Mouse (Mus musculus) ES-Bruce4 (cell line): Measurements from ENCODE around the gene Tmem268. TPM values are rescaled to one million over a fixed set of nuclear protein-coding genes. Genes with fewer than 3 reads are reported as not detected.
A peak's percentile ranks its signal among the peaks of the same experiment; 100 is the strongest.

Source experiments
- H3K27ac ChIP-seq: 2 replicates; pipeline ENCODE4 v1.5.1; 2012; ENCODE audit warnings: low read length, inconsistent platforms; ENCODE audit not compliant: insufficient read depth
- H3K27me3 ChIP-seq: 2 replicates; pipeline ENCODE4 v1.6.1; 2012; ENCODE audit warnings: mild to moderate bottlenecking, low read length, inconsistent platforms; ENCODE audit not compliant: control insufficient read depth, poor library complexity, insufficient read depth, severe bottlenecking
- H3K36me3 ChIP-seq: 2 replicates; pipeline ENCODE4 v1.6.1; 2012; ENCODE audit warnings: inconsistent platforms, mild to moderate bottlenecking, low read length, moderate library complexity; ENCODE audit not compliant: control insufficient read depth, poor library complexity, insufficient read depth, severe bottlenecking
- H3K4me1 ChIP-seq: one replicate; pipeline ENCODE4 v1.8.1; 2011; ENCODE audit warnings: low read length; ENCODE audit not compliant: control insufficient read depth, insufficient read depth
- H3K4me3 ChIP-seq: 2 replicates; pipeline ENCODE4 v1.5.1; 2011; ENCODE audit warnings: low read depth, mild to moderate bottlenecking, low read length
- H3K9ac ChIP-seq: 2 replicates; pipeline ENCODE4 v1.6.1; 2012; ENCODE audit warnings: low read depth, mild to moderate bottlenecking, inconsistent platforms; ENCODE audit not compliant: poor library complexity, severe bottlenecking
- H3K9me3 ChIP-seq: replicated peaks from 2 replicates; pipeline ENCODE4 v1.6.1; 2012; ENCODE audit warnings: mild to moderate bottlenecking, low read length, inconsistent platforms; ENCODE audit not compliant: control insufficient read depth, poor library complexity, insufficient read depth, severe bottlenecking
- CTCF ChIP-seq: IDR thresholded peaks from one replicate; pipeline ENCODE4 v1.8.1; 2011; ENCODE audit warnings: low read depth, low read length
- EP300 ChIP-seq: IDR thresholded peaks from 2 replicates; pipeline ENCODE4 v1.6.1; 2011; ENCODE audit warnings: low read depth, low read length; ENCODE audit not compliant: insufficient read depth
- POLR2A ChIP-seq: IDR thresholded peaks from one replicate; pipeline ENCODE4 v1.8.1; 2011; ENCODE audit warnings: low read length; ENCODE audit not compliant: insufficient read depth
- polyA plus RNA-seq: library from polyadenylated mRNA; stranded (reverse); fragments of >200 nt; gene quantifications from 2 replicates; pipeline ENCODE4 v1.2.4, GENCODE M21; 2011; ENCODE audit warnings: low read depth; ENCODE audit not compliant: missing spikeins, insufficient read depth, insufficient read length

Gene Tmem268
- polyA plus RNA-seq, 1 experiment, result 8.9 TPM

DNA sequence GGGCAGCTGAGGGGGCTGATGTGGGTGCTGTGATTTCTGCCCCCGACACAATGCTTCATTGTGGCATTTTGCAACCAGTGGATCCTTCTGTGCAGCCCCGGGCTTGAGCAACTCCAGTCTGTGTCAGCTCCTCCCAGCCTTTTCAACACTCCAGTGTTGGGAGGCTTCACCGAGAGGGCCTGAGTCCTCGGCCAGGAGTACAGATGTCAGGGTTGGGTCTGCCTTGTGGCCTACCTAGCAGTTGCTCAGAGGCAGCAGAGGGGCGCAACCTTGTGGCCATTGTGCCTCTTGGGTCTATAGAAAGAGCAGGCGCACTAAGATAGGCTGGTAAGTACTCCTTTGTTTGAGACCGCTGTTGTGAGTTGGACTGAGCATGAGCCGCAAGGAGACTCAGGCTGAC lies 1.5 kb downstream of the Tmem268 start:
- no peak overlapping the region for H3K27ac ChIP-seq
- H3K4me3 ChIP-seq, result no peak overlapping the region
- H3K36me3 ChIP-seq, result no peaks in the 10 kb centered on the region
- H3K9me3 ChIP-seq, result no peaks in the 10 kb centered on the region
- H3K9ac ChIP-seq, result no peak overlapping the region
- TF ChIP-seq CTCF, result peak; percentile 34
- TF ChIP-seq EP300, result no peak
- TF ChIP-seq POLR2A, result no peak
- peaks cover 2% of the 10 kb centered on the region for H3K4me1 ChIP-seq
- no peaks in the 10 kb centered on the region for H3K27me3 ChIP-seq

- no peaks in the 10 kb centered on the region for H3K36me3 ChIP-seq
- peaks cover 2% of the 10 kb centered on the region for H3K4me1 ChIP-seq
- no peak overlapping the region for H3K9ac ChIP-seq
- no peaks in the 10 kb centered on the region for H3K27me3 ChIP-seq
- no peak overlapping the region for H3K27ac ChIP-seq
- H3K4me3 ChIP-seq, result no peak overlapping the region
- no peaks in the 10 kb centered on the region for H3K9me3 ChIP-seq
- TF ChIP-seq POLR2A (no peak), CTCF (no peak), EP300 (no peak)
These were observed 3.5 kb downstream of the Tmem268 start for GRCm38 (mm10) chr4:63561861-63562675.

GRCm38 (mm10) chr4:63562742-63563141 lies 4.2 kb downstream of the Tmem268 start:
- Histone ChIP-seq H3K4me3 (no peak overlapping the region), H3K36me3 (no peaks in the 10 kb centered on the region), H3K9me3 (no peaks in the 10 kb centered on the region), H3K27me3 (no peaks in the 10 kb centered on the region), H3K4me1 (no peaks in the 10 kb centered on the region), H3K9ac (no peak overlapping the region), H3K27ac (no peak overlapping the region)
- TF ChIP-seq CTCF, result no peak
- no peak for TF ChIP-seq EP300
- no peak for TF ChIP-seq POLR2A

DNA sequence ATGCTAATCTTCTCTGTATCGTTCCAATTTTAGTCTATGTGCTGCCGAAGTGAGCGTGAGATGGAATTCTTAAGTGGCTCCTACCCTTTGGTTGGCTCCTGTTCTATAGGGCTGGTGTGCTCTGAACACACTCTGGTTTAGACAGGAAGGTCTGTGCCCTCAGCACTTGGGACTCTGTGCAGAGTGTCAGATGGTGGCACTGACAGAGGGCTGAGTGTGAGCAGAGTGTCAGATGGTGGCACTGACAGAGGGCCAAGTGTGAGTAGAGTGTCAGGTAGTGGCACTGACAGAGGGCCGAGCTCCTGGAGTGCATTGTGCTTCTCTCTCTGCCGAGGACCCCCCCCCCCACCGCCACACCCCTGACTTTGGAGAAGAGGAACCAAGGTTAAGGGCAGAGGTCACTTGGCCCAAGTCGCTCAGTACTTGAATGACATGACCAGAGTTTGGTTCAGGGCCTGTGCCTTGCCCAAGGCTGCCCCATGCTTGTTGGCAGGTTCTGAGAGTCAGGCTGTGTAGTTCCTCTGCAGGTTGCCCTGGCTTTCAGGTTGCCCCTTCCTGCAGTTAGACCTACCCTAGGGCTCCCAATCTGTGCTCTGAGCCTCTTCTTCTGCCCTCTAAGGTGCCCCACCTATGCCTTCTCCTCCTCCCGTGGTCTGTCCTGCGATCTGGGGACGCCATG lies 9.3 kb downstream of the Tmem268 start:
- no peak overlapping the region for H3K9ac ChIP-seq
- no peaks in the 10 kb centered on the region for H3K27me3 ChIP-seq
- H3K36me3 ChIP-seq, result no peaks in the 10 kb centered on the region
- H3K4me3 ChIP-seq, result no peak overlapping the region
- no peak overlapping the region for H3K27ac ChIP-seq
- H3K9me3 ChIP-seq, result peaks cover 2% of the 10 kb centered on the region
- no peaks in the 10 kb centered on the region for H3K4me1 ChIP-seq
- no peak for TF ChIP-seq POLR2A
- no peak for TF ChIP-seq EP300
- no peak for TF ChIP-seq CTCF

GRCm38 (mm10) chr4:63569322-63569721 lies 10.7 kb downstream of the Tmem268 start:
- Histone ChIP-seq H3K4me3 (no peak overlapping the region), H3K4me1 (no peaks in the 10 kb centered on the region), H3K27ac (no peak overlapping the region), H3K9me3 (peaks cover 11% of the 10 kb centered on the region), H3K9ac (no peak overlapping the region), H3K27me3 (no peaks in the 10 kb centered on the region), H3K36me3 (no peaks in the 10 kb centered on the region)
- TF ChIP-seq EP300, result no peak
- TF ChIP-seq POLR2A, result no peak
- TF ChIP-seq CTCF, result no peak

- Histone ChIP-seq H3K9ac (no peak overlapping the region), H3K4me3 (no peak overlapping the region), H3K4me1 (no peaks in the 10 kb centered on the region), H3K36me3 (no peaks in the 10 kb centered on the region), H3K27me3 (no peaks in the 10 kb centered on the region), H3K27ac (no peak overlapping the region), H3K9me3 (peaks cover 11% of the 10 kb centered on the region)
- TF ChIP-seq EP300 (no peak), POLR2A (no peak), CTCF (no peak)
These were observed 11.7 kb downstream of the Tmem268 start for GRCm38 (mm10) chr4:63570208-63570781.
